Mouse (Mus musculus) heart, embryonic 10.5 days (tissue): Measurements from ENCODE around the gene Vmn2r91. TPM values are rescaled to one million over a fixed set of nuclear protein-coding genes. Genes with fewer than 3 reads are reported as not detected.
"Not testable (repeated sequence)": the region's sequence is repeated elsewhere in the genome, so short reads cannot be mapped to it uniquely, and the experiment has no call there.

Experiments used
- DNase-seq: peaks from one replicate; pipeline ENCODE4 v3.0.0-alpha.2; 2017; ENCODE audit warnings: low spot score
- H3K27ac ChIP-seq: fragments of 300-500 bp; sonication (generic); 2 replicates; pipeline ENCODE4 v1.5.1; 2016; ENCODE audit warnings: mild to moderate bottlenecking
- H3K27me3 ChIP-seq: fragments of 300-500 bp; sonication (generic); 2 replicates; pipeline ENCODE4 v1.6.1; 2016; ENCODE audit warnings: mild to moderate bottlenecking; ENCODE audit not compliant: poor library complexity, insufficient read depth, severe bottlenecking
- H3K36me3 ChIP-seq: fragments of 300-500 bp; sonication (generic); 2 replicates; pipeline ENCODE4 v1.6.1; 2016; ENCODE audit warnings: mild to moderate bottlenecking, moderate library complexity
- H3K4me1 ChIP-seq: fragments of 300-500 bp; sonication (generic); 2 replicates; pipeline ENCODE4 v1.6.1; 2016; ENCODE audit warnings: mild to moderate bottlenecking
- H3K4me3 ChIP-seq: fragments of 300-500 bp; sonication (generic); 2 replicates; pipeline ENCODE4 v1.5.1; 2016; ENCODE audit warnings: mild to moderate bottlenecking, moderate library complexity
- H3K9me3 ChIP-seq: fragments of 300-500 bp; sonication (generic); 2 replicates; pipeline ENCODE4 v1.6.1; 2016; ENCODE audit warnings: mild to moderate bottlenecking, moderate library complexity
- WGBS: fragments of 180-500 bp; shearing (Covaris S2); methylation state at CpG from one replicate; pipeline ENCODE4 v1.1.7; 2016; 5-methylcytosine and 5-hydroxymethylcytosine counted together
- polyA plus RNA-seq: library from polyadenylated mRNA; unstranded; fragments of >200 nt; fragmentation: Nextera tagmentation; extraction: Ambion mirVana; gene quantifications from 2 replicates; pipeline ENCODE4 v1.2.1, GENCODE M21; 2016

The Vmn2r91 gene
- not detected in 2 replicates for polyA plus RNA-seq

GRCm38 (mm10) chr17:18084716-18085115, at the start of gene Vmn2r91:
Vmn2r91 (plus strand) TSS chr17:18085016.
- not testable (repeated sequence) for H3K4me1 ChIP-seq, DNase-seq, H3K27ac ChIP-seq

GRCm38 (mm10) chr17:18049124-18049523, 35.7 kb upstream of the Vmn2r91 start, which contains the start of gene Vmn2r124:
Vmn2r124 (plus strand) TSS chr17:18049424.
- Histone ChIP-seq H3K27ac (no peak within 1 kb of the TSS), H3K4me3 (no peak within 1 kb of the TSS), H3K9me3 (no peaks in the 10 kb centered on the region), H3K4me1 (no peaks in the 10 kb centered on the region), H3K27me3 (no peaks in the 10 kb centered on the region), H3K36me3 (no peaks in the 10 kb centered on the region)
- no peak for DNase-seq
- WGBS: 40% methylated on average over 2 of the region's 2 CpGs

More at GRCm38 (mm10) chr17:18084716-18085115, at the start of gene Vmn2r91:
- H3K4me3 ChIP-seq, H3K9me3 ChIP-seq, H3K27me3 ChIP-seq, H3K36me3 ChIP-seq: not testable (repeated sequence)

GRCm38 (mm10) chr17:18095626-18096025, 10.8 kb downstream of the Vmn2r91 start:
- H3K27me3 ChIP-seq, DNase-seq, H3K36me3 ChIP-seq, H3K27ac ChIP-seq, H3K9me3 ChIP-seq, H3K4me3 ChIP-seq, H3K4me1 ChIP-seq: not testable (repeated sequence)
- WGBS: 70% methylated on average over 1 of the region's 1 CpGs

GRCm38 (mm10) chr17:18102265-18102664, 17.4 kb downstream of the Vmn2r91 start:
- not testable (repeated sequence) for H3K27ac ChIP-seq, H3K4me1 ChIP-seq, H3K4me3 ChIP-seq, H3K27me3 ChIP-seq, DNase-seq, H3K36me3 ChIP-seq, H3K9me3 ChIP-seq
- WGBS: 74% methylated on average over 3 of the region's 3 CpGs

GRCm38 (mm10) chr17:18151587-18151986, 66.8 kb downstream of the Vmn2r91 start, which contains the start of gene Vmn2r92:
Vmn2r92 (plus strand) TSS chr17:18151887.
- H3K27ac ChIP-seq, H3K9me3 ChIP-seq, H3K27me3 ChIP-seq, H3K36me3 ChIP-seq, H3K4me3 ChIP-seq, H3K4me1 ChIP-seq, DNase-seq: not testable (repeated sequence)
- 69% methylated on average over 1 of the region's 1 CpGs for WGBS

GRCm38 (mm10) chr17:18161194-18161593, 76.4 kb downstream of the Vmn2r91 start:
- not testable (repeated sequence) for H3K4me3 ChIP-seq, DNase-seq
- 68% methylated on average over 2 of the region's 2 CpGs for WGBS

More at GRCm38 (mm10) chr17:18161194-18161593, 76.4 kb downstream of the Vmn2r91 start:
- H3K27me3 ChIP-seq, H3K36me3 ChIP-seq, H3K27ac ChIP-seq, H3K4me1 ChIP-seq, H3K9me3 ChIP-seq: not testable (repeated sequence)

Other genes starting within 250 kb of the Vmn2r91 start
- gene Has1, start 229.8 kb upstream of the Vmn2r91 start, polyA plus RNA-seq: 0.68 and 1.1 TPM in 2 replicates
- gene Fpr1, start 201.1 kb upstream of the Vmn2r91 start, polyA plus RNA-seq: 0.10 TPM in 1 of 2 replicates, not detected in the other
- not detected in 2 replicates for gene Fpr2, start 197.2 kb upstream of the Vmn2r91 start, polyA plus RNA-seq
- gene Fpr3, start 197.2 kb upstream of the Vmn2r91 start, polyA plus RNA-seq: not detected in 2 replicates
- gene Fpr-rs4, start 63.3 kb upstream of the Vmn2r91 start, polyA plus RNA-seq: not detected in 2 replicates
- not detected in 2 replicates for gene Vmn2r124, start 35.6 kb upstream of the Vmn2r91 start, polyA plus RNA-seq
- gene Vmn2r92, start 66.9 kb downstream of the Vmn2r91 start, polyA plus RNA-seq: not detected in 2 replicates
- not detected in 2 replicates for gene Vmn2r94, start 192.7 kb downstream of the Vmn2r91 start, polyA plus RNA-seq
- gene Vmn2r93, start 213.1 kb downstream of the Vmn2r91 start, polyA plus RNA-seq: not detected in 2 replicates